Mouse (Mus musculus) kidney, adult 2 months (tissue): ENCODE results near the gene Dlgap1. TPM values are rescaled to one million over a fixed set of nuclear protein-coding genes. Genes with fewer than 3 reads are reported as not detected.

Source experiments
- DNase-seq: peaks from one replicate; pipeline ENCODE4 v3.0.0; 2021
- H3K27ac ChIP-seq: fragments of 200-500 bp; 2 replicates; pipeline ENCODE4 v1.5.1; 2012; ENCODE audit warnings: low read depth, low read length, control low read depth, inconsistent platforms; ENCODE audit not compliant: insufficient read depth
- H3K27me3 ChIP-seq: fragments of 200-500 bp; replicated peaks from 2 replicates; pipeline ENCODE4 v1.6.1; 2012; ENCODE audit warnings: mild to moderate bottlenecking, moderate library complexity, low read length, inconsistent platforms; ENCODE audit not compliant: control insufficient read depth, insufficient read depth
- H3K36me3 ChIP-seq: fragments of 200-500 bp; 2 replicates; pipeline ENCODE4 v1.6.1; 2012; ENCODE audit warnings: mild to moderate bottlenecking, moderate library complexity, low read length, inconsistent platforms; ENCODE audit not compliant: control insufficient read depth, insufficient read depth
- H3K4me1 ChIP-seq: fragments of 200-500 bp; 2 replicates; pipeline ENCODE4 v1.6.1; 2011; ENCODE audit warnings: low read length; ENCODE audit not compliant: control insufficient read depth, insufficient read depth
- H3K4me3 ChIP-seq: fragments of 200-500 bp; 2 replicates; pipeline ENCODE4 v1.5.1; 2011; ENCODE audit warnings: mild to moderate bottlenecking, low read depth, low read length, control low read depth; ENCODE audit not compliant: insufficient read depth
- CTCF ChIP-seq: fragments of 200-500 bp; conservative IDR thresholded peaks from 2 replicates; pipeline ENCODE4 v1.5.1; 2011; ENCODE audit warnings: low read depth, mild to moderate bottlenecking, control low read depth, low read length, moderate library complexity, mixed read lengths; ENCODE audit not compliant: insufficient read depth, insufficient read length
- POLR2A ChIP-seq: fragments of 200-500 bp; IDR thresholded peaks from one replicate; pipeline ENCODE4 v1.6.1; 2011; ENCODE audit warnings: low read depth, low read length, control low read depth
- WGBS: fragments of 180-500 bp; shearing (Covaris S2); methylation state at CpG from one replicate; pipeline ENCODE4 v1.1.7; 2018; 5-methylcytosine and 5-hydroxymethylcytosine counted together
- polyA plus RNA-seq: library from polyadenylated mRNA; depleted of rRNA; stranded (reverse); fragments of >200 nt; gene quantifications from 2 replicates; pipeline ENCODE4 v1.2.3, GENCODE M21; 2012

Dlgap1 gene
- polyA plus RNA-seq, 1 experiment, result 0.55 TPM

GRCm38 (mm10) chr17:70486259-70486658 is 517.4 kb downstream of the Dlgap1 start:
- no peaks in the 10 kb centered on the region for H3K36me3 ChIP-seq
- no peak for DNase-seq
- no peak overlapping the region for H3K27ac ChIP-seq
- TF ChIP-seq POLR2A (no peak), CTCF (no peak)
- 75% methylated on average over 7 of the region's 7 CpGs for WGBS
- H3K4me1 ChIP-seq, result no peaks in the 10 kb centered on the region
- H3K27me3 ChIP-seq, result no peaks in the 10 kb centered on the region
- H3K4me3 ChIP-seq, result no peak overlapping the region

DNA sequence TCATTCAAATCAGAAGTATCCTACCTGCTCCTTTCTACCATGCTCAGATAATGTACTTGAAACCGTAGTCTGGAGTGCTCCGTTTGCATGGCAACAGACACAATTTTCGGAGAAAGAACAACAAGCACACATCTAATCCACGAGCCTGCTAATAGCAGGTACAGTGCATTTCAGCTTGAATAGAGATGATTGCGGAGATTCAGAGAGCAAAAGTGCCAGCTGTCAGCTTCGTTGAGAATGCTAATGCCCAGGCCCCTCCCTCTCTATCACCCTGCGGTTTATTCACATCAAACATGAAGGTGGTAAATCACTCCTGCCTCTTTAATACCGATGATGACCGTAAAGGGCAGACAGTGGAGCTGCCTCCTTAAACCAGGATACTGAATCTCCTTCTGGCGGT is 518.0 kb downstream of the Dlgap1 start:
- Histone ChIP-seq H3K4me1 (no peaks in the 10 kb centered on the region), H3K27ac (no peak overlapping the region), H3K36me3 (no peaks in the 10 kb centered on the region), H3K27me3 (no peaks in the 10 kb centered on the region), H3K4me3 (no peak overlapping the region)
- 65% methylated on average over 10 of the region's 10 CpGs for WGBS
- no peak for TF ChIP-seq CTCF
- TF ChIP-seq POLR2A, result no peak
- no peak for DNase-seq

DNA sequence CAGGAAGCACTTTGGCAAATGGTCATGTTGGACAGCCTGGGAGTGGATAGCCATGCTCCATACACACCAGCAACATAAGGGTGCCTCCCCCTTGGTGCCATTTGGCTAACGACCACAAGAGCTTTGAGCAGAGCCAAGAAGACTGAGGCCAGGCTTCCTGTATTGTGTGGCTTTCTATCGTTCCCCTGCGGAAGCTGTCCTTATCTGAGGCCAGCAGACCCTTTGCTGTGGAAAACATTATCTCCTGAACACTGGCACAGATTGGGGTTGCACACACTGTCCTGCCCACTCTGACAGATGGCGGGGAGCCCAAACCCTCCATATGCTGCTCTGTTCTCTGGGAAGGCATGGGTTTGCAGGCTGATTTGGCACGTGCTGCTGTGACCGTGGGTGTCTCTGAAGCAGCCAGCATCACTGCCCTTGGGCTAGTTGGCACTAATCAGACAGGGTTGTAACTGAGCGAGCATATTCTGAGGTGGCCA is 520.0 kb downstream of the Dlgap1 start:
- 59% methylated on average over 7 of the region's 7 CpGs for WGBS
- TF ChIP-seq CTCF (no peak), POLR2A (no peak)
- no peak for DNase-seq
- Histone ChIP-seq H3K27ac (no peak overlapping the region), H3K36me3 (no peaks in the 10 kb centered on the region), H3K4me1 (no peaks in the 10 kb centered on the region), H3K27me3 (no peaks in the 10 kb centered on the region), H3K4me3 (no peak overlapping the region)

- H3K4me1 ChIP-seq, result no peaks in the 10 kb centered on the region
- no peaks in the 10 kb centered on the region for H3K36me3 ChIP-seq
- TF ChIP-seq CTCF (no peak), POLR2A (no peak)
- no peak overlapping the region for H3K4me3 ChIP-seq
- H3K27ac ChIP-seq, result no peak overlapping the region
- 78% methylated on average over 4 of the region's 4 CpGs for WGBS
- H3K27me3 ChIP-seq, result no peaks in the 10 kb centered on the region
- no peak for DNase-seq
Measured at GRCm38 (mm10) chr17:70491575-70491974, 522.7 kb downstream of the Dlgap1 start.

DNA sequence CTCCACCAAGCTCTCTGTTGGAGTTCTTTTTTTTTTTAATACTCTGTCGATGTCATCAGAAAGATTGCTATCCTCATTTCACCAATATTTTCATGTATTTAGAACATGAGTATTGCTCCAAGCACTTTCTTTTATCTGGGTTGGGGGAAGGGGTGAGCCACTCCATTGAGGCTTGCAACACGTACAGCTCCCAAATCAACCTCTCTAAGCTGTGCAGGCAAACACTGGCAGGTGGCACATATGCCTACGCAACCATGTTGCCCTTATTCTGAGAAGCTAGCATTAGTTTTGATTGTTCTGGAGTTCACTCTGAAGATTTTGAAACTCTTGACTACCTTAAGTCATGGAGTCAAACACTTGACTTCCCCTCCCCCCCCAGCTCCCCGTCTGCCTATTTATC is 525.5 kb downstream of the Dlgap1 start:
- no peaks in the 10 kb centered on the region for H3K27me3 ChIP-seq
- no peak overlapping the region for H3K4me3 ChIP-seq
- WGBS, result 88% methylated on average over 4 of the region's 4 CpGs
- no peaks in the 10 kb centered on the region for H3K4me1 ChIP-seq
- no peak for DNase-seq
- H3K27ac ChIP-seq, result no peak overlapping the region
- no peak for TF ChIP-seq POLR2A
- TF ChIP-seq CTCF, result no peak
- no peaks in the 10 kb centered on the region for H3K36me3 ChIP-seq

- DNase-seq, result no peak
- WGBS, result 76% methylated on average over 6 of the region's 6 CpGs
Measured at GRCm38 (mm10) chr17:70498256-70498655, 529.4 kb downstream of the Dlgap1 start.

GRCm38 (mm10) chr17:70501933-70502332 is 533.1 kb downstream of the Dlgap1 start:
- 35% methylated on average over 7 of the region's 7 CpGs for WGBS
- H3K27me3 ChIP-seq, result no peaks in the 10 kb centered on the region
- no peak for DNase-seq

More at GRCm38 (mm10) chr17:70498256-70498655, 529.4 kb downstream of the Dlgap1 start:
- Histone ChIP-seq H3K4me3 (no peak overlapping the region), H3K27me3 (no peaks in the 10 kb centered on the region), H3K27ac (no peak overlapping the region), H3K36me3 (no peaks in the 10 kb centered on the region), H3K4me1 (no peaks in the 10 kb centered on the region)
- TF ChIP-seq CTCF (no peak), POLR2A (no peak)

More at GRCm38 (mm10) chr17:70501933-70502332, 533.1 kb downstream of the Dlgap1 start:
- Histone ChIP-seq H3K4me3 (no peak overlapping the region), H3K36me3 (no peaks in the 10 kb centered on the region), H3K27ac (no peak overlapping the region), H3K4me1 (no peaks in the 10 kb centered on the region)
- no peak for TF ChIP-seq CTCF
- TF ChIP-seq POLR2A, result no peak
